Mouse (Mus musculus): ENCODE data around the gene Wipf2. TPM values are rescaled to one million over a fixed set of nuclear protein-coding genes. Genes with fewer than 3 reads are reported as not detected.
A peak's percentile ranks its signal among the peaks of the same experiment; 100 is the strongest.

The Wipf2 gene
- polyA plus RNA-seq, 1 experiment from 2014 or later, result 2.2 TPM

DNA sequence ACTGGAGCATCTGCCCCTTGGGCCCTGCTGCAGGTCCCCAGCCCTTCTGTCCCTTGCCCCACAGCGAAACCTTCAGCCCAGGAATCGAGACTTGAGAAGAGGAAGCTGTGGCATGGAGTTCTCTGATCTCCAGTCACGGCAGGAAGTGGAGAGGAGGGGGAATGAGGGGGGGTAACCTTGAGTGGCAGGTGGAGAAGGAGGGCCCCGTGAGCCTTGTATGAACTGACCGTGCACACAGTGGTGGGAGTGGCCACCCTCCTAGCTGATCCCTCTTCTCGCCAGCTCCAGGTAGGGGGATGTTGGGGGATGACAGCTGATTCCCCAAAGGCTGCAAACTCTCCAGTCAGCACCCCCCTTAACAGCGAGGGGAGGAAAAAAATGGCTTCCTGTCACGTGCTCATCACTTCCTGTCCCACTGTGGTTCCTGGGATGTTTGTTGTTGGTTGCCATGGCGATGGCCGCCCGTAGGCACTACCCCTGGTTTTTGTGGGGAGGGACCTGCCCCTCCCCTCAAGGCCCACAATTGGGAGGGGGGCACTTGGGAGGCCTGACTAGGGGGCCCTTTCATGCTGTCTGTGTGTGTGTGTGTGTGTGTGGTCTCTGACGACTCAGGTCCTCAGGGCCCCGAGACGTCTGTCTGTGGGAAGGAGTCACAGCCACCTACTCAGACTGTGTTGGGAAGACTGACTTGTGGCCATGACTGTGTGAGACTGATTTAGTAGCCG lies 78.5 kb downstream of the Wipf2 start:
- Histone ChIP-seq H3K9me3 (replicated peaks) (no peaks in the 10 kb centered on the region), H3K27ac (peak overlapping the region; percentile 61), H3K27me3 (replicated peaks) (peaks cover 59% of the 10 kb centered on the region), H3K4me3 (peak overlapping the region; percentile 49), H3K36me3 (no peaks in the 10 kb centered on the region), H3K4me2 (peak overlapping the region; percentile 94), H3K9ac (peak overlapping the region; percentile 39), H3K4me1 (peaks cover 94% of the 10 kb centered on the region)
- peak; percentile 33; the same call in 1 of the 2 replicates for ATAC-seq
- WGBS (ENCODE audit: insufficient replicate concordance), result 5% methylated on average over 15 of the region's 15 CpGs

DNA sequence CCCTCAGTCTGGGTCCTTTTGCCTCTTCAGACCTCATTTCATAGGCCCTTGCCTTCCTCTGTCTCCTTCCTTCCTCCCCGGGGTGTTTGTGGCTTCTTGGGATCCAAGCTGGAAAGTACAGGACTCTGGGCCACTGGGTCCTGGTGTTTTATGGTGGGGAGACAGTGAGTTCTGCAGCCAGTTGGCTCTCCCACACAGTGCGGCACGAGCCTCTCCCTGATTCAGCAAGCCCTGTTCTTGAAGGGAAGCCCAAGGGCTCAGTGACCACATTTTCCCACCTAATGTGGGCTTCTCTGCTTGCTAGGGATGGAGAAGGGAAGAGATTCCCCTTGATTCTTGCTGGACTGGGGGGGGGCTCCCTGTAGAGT lies 79.1 kb downstream of the Wipf2 start:
- WGBS (ENCODE audit: insufficient replicate concordance), result 29% methylated on average over 3 of the region's 3 CpGs
- no peak for ATAC-seq
- peak overlapping the region; percentile 29; the same call in 1 of the 2 replicates for H3K9ac ChIP-seq

DNA sequence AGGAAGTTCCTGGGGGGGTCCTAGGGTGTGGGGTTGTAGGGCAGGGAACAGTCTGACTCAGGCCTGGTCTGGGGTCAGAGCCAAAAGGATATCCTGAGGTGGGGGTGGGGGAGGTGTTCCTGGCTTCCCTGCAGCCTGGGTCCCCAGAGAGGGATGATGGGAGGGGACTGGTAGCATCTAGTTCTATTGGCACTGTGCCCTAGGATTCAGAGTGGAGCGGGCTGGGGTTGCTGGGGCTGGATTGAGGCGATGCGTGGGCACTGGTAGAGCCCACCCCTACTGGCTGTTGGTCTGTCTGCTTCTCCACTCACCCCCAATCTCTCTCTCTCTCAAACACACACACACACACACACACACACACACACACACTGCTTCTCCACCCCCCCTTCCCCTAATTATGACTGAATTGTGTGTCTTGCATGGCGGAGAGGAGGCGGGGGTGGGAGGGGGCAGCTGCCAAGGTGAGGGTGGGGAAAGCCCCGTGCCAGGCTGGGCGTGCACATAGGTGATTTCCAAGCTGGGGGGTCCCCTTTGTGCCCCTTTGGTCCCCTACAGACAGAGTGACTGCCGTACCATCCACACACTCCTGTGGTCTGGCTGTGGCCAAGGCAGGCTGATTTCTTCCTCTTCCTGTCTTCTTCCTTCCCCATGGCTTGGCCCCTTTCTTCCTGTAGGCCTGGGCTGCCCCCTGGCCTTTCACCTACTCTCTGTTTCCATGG lies 79.6 kb downstream of the Wipf2 start:
- no peak for ATAC-seq
- peak overlapping the region; percentile 94 for H3K4me2 ChIP-seq
- WGBS (ENCODE audit: insufficient replicate concordance), result 63% methylated on average over 8 of the region's 8 CpGs
- no peak overlapping the region for H3K4me3 ChIP-seq
- peak overlapping the region; percentile 61 for H3K27ac ChIP-seq
- H3K9me3 ChIP-seq (replicated peaks), result no peaks in the 10 kb centered on the region
- no peaks in the 10 kb centered on the region for H3K36me3 ChIP-seq
- H3K27me3 ChIP-seq (replicated peaks), result peaks cover 48% of the 10 kb centered on the region
- H3K9ac ChIP-seq, result peak overlapping the region; percentile 29; the same call in 1 of the 2 replicates
- H3K4me1 ChIP-seq, result peaks cover 94% of the 10 kb centered on the region

More for the DNA sequence above, 79.1 kb downstream of the Wipf2 start:
- no peaks in the 10 kb centered on the region for H3K36me3 ChIP-seq
- no peaks in the 10 kb centered on the region for H3K9me3 ChIP-seq (replicated peaks)
- peak overlapping the region; percentile 94 for H3K4me2 ChIP-seq
- H3K27ac ChIP-seq, result peak overlapping the region; percentile 61
- peak overlapping the region; percentile 49 for H3K4me3 ChIP-seq
- peaks cover 94% of the 10 kb centered on the region for H3K4me1 ChIP-seq
- H3K27me3 ChIP-seq (replicated peaks), result peaks cover 54% of the 10 kb centered on the region

DNA sequence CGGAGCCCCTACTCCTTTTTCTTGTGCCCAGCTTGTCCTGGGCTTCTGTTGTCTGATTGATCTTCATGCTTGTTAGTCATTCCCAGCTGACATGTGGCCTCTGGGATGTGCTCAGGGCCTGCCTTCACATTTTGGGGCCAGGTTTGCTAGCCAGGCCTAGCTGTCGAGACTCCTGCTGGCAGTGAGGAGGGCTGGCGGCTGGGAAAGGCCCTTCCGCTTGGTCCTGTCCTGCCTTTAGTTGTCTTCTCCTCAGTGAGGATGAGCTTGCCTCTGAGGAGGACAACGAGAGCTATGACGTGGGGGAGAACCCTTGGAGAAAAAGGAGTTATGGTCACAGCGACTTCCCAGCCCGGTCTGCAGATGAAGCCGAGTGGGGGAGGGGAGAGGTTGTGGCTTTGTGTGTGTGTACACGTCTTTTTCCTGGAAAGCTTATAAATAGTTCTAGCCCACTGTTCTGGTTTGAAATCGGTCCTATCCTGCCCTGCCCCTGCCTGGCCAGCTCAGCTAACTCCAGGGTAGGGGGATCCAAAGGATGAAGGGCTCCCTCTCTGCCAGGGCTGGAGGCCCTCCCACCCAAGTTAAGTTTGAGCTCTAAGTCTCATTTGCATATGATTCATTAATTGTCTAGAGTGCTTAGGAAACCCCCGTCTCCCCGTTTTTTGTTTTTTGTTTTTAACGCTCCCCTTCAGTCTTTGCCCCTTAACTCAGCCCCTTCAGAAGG lies 80.5 kb downstream of the Wipf2 start:
- Histone ChIP-seq H3K27me3 (replicated peaks) (peaks cover 40% of the 10 kb centered on the region), H3K27ac (peak overlapping the region; percentile 43), H3K4me2 (peak overlapping the region; percentile 94), H3K9me3 (replicated peaks) (no peaks in the 10 kb centered on the region), H3K4me1 (peaks cover 94% of the 10 kb centered on the region), H3K36me3 (no peaks in the 10 kb centered on the region), H3K9ac (peak overlapping the region; percentile 12; the same call in 1 of the 2 replicates), H3K4me3 (no peak overlapping the region)
- 26% methylated on average over 14 of the region's 14 CpGs for WGBS (ENCODE audit: insufficient replicate concordance)
- no peak for ATAC-seq

DNA sequence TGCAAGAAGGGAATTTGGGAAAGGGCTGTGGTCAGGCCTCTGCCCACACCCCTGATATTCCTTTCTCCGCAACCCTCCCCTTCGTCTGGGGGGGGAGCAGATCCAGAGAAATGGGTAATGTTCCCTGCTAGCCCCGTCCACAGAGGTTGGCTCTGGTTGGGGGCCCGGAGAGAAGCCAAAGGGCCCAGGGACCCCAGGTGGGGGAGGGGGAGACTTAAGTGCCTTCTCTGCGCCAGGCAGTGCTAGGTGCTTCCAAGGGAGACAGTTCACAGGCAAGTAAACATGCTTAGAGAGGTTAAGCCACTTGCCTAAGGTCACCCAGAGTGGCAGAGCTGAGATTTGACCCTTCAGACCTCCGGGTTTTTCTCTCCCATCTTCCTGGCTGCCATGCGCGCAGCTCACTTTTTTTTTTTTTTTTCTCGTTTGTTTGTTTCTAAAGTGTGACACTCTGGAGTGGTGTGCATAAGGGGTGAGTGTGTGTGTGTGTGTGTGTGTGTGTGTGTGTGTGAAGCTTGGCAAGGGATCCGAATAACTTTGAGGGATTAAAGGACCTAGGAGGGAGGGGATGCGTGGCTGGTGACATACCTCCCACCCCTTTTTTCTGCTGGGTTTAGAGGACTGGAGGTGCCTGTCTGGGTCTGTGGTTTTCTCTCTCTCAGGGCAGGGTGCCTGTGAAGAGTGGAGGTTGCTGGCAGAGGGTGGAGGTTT lies 81.6 kb downstream of the Wipf2 start:
- Histone ChIP-seq H3K27ac (peak overlapping the region; percentile 43; the same call in 1 of the 2 replicates), H3K4me3 (no peak overlapping the region), H3K27me3 (replicated peaks) (peaks cover 36% of the 10 kb centered on the region), H3K36me3 (no peaks in the 10 kb centered on the region), H3K4me2 (peak overlapping the region; percentile 94), H3K9ac (no peak overlapping the region), H3K4me1 (peaks cover 91% of the 10 kb centered on the region), H3K9me3 (replicated peaks) (no peaks in the 10 kb centered on the region)
- WGBS (ENCODE audit: insufficient replicate concordance), result 46% methylated on average over 11 of the region's 11 CpGs
- ATAC-seq, result no peak

DNA sequence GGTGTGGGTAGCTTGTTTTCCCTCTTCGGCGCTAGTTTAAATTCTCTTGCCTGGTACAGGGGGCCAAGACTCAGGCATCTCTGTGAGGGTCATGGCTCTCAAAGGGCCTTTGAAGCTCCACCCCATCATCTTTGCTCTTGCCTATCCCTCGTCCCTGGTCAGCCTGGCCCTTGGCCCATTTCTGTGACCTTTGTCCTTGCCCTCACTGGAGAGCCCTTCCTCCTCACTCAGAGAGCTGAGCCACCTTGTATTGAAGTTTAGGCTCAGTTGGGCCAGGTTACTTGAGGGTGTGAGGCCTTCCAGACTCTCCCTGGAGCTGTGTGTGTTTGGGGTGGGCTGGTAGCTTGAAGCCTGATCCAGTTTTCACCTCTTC lies 82.2 kb downstream of the Wipf2 start:
- Histone ChIP-seq H3K4me3 (no peak overlapping the region), H3K9ac (no peak overlapping the region), H3K4me2 (no peak overlapping the region), H3K27me3 (replicated peaks) (peaks cover 35% of the 10 kb centered on the region), H3K9me3 (replicated peaks) (no peaks in the 10 kb centered on the region), H3K27ac (peak overlapping the region; percentile 28; the same call in 1 of the 2 replicates), H3K4me1 (peaks cover 86% of the 10 kb centered on the region), H3K36me3 (peaks cover 1% of the 10 kb centered on the region; the same call in 1 of the 2 replicates)
- WGBS (ENCODE audit: insufficient replicate concordance), result 35% methylated on average over 1 of the region's 3 CpGs
- no peak for ATAC-seq

DNA sequence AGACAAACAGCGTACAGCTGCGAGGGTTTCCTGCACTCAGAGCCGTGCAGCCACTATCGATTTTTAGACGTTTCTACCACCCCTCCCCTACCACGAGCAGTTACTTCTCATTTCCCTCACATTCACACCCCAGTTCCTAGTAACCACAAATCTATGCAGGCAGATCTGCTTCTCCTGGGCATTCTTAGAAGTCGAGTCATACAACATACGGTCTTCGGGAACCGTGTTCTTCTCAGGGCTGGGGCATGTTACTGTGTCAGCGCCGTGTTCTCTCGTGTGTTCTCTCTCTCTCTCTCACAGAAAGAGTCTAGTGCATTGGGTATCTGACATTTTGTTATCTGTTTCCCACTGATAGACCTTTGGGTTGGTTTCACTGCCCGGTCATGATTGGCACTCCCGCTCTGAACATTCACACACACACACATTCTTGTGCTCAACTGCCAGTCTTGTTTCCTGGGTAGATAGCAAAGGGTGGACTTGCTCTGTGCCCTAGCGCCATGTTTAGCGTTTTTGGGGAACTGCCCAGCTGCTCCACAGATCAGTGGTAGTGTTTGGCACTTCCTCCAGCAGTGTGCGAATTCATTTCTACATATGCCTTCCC lies 84.6 kb downstream of the Wipf2 start:
- H3K27ac ChIP-seq, result peak overlapping the region; percentile 38; the same call in 1 of the 2 replicates
- H3K4me2 ChIP-seq, result peak overlapping the region; percentile 20
- peaks cover 7% of the 10 kb centered on the region; the same call in 1 of the 2 replicates for H3K36me3 ChIP-seq
- ATAC-seq, result peak; percentile 18
- WGBS (ENCODE audit: insufficient replicate concordance), result 10% methylated on average over 18 of the region's 18 CpGs
- H3K4me1 ChIP-seq, result peaks cover 79% of the 10 kb centered on the region
- H3K4me3 ChIP-seq, result no peak overlapping the region
- peaks cover 32% of the 10 kb centered on the region for H3K27me3 ChIP-seq (replicated peaks)
- peak overlapping the region; percentile 6; the same call in 1 of the 2 replicates for H3K9ac ChIP-seq
- no peaks in the 10 kb centered on the region for H3K9me3 ChIP-seq (replicated peaks)

DNA sequence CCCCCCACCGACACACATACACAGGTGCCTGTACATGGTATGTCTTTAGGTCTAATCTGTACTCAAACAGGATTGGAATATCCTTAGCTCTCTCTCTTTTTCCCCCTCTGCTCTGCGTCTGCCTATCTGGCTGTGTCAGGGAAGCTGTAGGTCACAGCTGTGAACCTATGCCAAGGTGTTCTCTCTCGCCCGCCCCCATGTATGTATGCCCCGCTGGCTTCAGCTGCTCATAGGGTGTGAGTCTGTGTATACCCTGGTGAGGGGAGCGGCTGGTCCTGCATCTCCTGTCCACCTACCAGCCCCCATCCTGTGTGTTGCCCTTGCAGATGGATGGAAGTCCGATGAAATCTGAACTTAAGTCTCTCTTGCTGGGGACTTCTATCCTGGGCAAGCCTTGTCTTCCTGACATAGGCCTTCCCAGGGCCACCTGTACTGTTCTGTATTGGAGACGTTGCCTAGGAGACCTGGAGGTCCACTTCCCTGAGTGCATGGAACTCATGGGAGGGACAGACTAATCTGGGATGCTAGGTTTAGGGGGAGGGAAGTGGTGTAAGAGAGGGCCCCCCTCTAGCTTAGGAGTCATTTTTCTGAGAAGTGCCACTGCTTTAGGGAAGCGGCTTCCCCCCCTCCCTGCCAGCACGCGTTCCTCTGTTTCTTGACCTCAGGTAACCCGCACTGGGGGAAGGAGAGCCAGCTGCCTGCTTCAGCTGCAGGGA lies 86.0 kb downstream of the Wipf2 start:
- Histone ChIP-seq H3K9ac (no peak overlapping the region), H3K9me3 (replicated peaks) (no peaks in the 10 kb centered on the region), H3K4me2 (no peak overlapping the region), H3K27ac (no peak overlapping the region), H3K4me3 (no peak overlapping the region), H3K4me1 (peaks cover 79% of the 10 kb centered on the region), H3K36me3 (peaks cover 7% of the 10 kb centered on the region; the same call in 1 of the 2 replicates), H3K27me3 (replicated peaks) (peaks cover 31% of the 10 kb centered on the region)
- 57% methylated on average over 12 of the region's 12 CpGs for WGBS (ENCODE audit: insufficient replicate concordance)
- ATAC-seq, result no peak

DNA sequence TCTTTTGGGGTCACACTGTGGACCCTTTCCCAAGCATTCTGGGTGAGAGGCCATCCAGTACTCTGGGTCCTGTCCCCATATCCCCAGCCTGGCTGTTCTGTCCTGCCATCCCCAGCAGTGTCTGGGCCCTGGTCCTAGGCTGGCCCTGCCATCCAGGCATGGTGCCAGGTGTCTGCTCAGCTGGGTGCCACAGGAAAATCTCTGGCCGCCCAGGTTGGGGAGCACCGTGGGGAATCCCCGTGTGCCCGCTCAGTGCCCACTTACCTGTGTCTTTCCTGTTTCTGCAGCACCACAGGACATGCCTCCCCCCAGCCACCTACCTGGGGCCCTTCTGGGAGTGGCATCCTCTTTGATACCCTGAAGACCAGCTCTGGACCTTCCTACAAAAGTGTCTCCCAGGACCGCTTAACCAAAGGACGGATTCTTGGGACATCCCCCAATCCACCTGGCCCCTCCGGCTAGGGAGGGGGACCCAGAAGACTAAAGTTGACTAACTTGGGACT lies 86.6 kb downstream of the Wipf2 start:
- H3K4me1 ChIP-seq, result peaks cover 79% of the 10 kb centered on the region
- peaks cover 25% of the 10 kb centered on the region for H3K27me3 ChIP-seq (replicated peaks)
- 80% methylated on average over 7 of the region's 7 CpGs for WGBS (ENCODE audit: insufficient replicate concordance)
- H3K36me3 ChIP-seq, result peaks cover 7% of the 10 kb centered on the region; the same call in 1 of the 2 replicates
- no peak overlapping the region for H3K4me3 ChIP-seq
- no peak for ATAC-seq
- no peaks in the 10 kb centered on the region for H3K9me3 ChIP-seq (replicated peaks)
- H3K27ac ChIP-seq, result no peak overlapping the region
- H3K4me2 ChIP-seq, result no peak overlapping the region
- no peak overlapping the region for H3K9ac ChIP-seq

DNA sequence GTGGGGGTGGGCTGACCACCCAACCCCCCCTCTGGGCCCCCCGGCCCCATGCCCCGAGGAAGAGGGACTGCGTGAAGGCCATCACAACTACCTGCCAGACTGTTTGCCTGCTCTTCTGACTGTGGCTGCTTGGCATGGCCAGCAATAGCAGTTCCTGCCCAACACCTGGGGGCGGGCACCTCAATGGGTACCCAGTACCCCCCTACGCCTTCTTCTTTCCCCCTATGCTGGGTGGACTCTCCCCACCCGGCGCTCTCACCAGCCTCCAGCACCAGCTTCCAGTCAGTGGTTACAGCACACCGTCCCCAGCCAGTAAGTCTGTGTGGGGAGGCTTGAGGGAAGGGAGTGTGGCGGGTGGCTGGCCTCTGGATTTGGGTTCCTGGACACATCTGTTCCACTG lies 87.0 kb downstream of the Wipf2 start:
- Histone ChIP-seq H3K9me3 (replicated peaks) (no peaks in the 10 kb centered on the region), H3K4me1 (peaks cover 79% of the 10 kb centered on the region), H3K36me3 (peaks cover 7% of the 10 kb centered on the region; the same call in 1 of the 2 replicates), H3K27ac (no peak overlapping the region), H3K4me3 (no peak overlapping the region), H3K27me3 (replicated peaks) (peaks cover 21% of the 10 kb centered on the region), H3K4me2 (no peak overlapping the region), H3K9ac (no peak overlapping the region)
- WGBS (ENCODE audit: insufficient replicate concordance), result 73% methylated on average over 9 of the region's 9 CpGs
- ATAC-seq, result no peak

All from liver, embryonic 12.5 days (tissue).